Mouse (Mus musculus) ES-E14 (cell line): ENCODE data around the gene Col17a1. TPM values are rescaled to one million over a fixed set of nuclear protein-coding genes. Genes with fewer than 3 reads are reported as not detected.

ENCODE experiments used
- DNase-seq: peaks from one replicate; pipeline ENCODE4 v3.0.0-alpha.2; 2013; ENCODE audit warnings: low read depth, low spot score
- H3K27ac ChIP-seq: 2 replicates; pipeline ENCODE4 v1.5.1; 2012; ENCODE audit warnings: low read depth, mild to moderate bottlenecking, low read length, moderate library complexity, mixed read lengths; ENCODE audit not compliant: poor library complexity, insufficient read depth, severe bottlenecking
- H3K36me3 ChIP-seq: 2 replicates; pipeline ENCODE4 v1.6.1; 2012; ENCODE audit warnings: mild to moderate bottlenecking, low read length, moderate library complexity, mixed read lengths; ENCODE audit not compliant: control insufficient read depth, poor library complexity, insufficient read depth, severe bottlenecking
- H3K4me1 ChIP-seq, 2 experiments: fragments of 150-350 bp in 1 of 2; sonication (generic) in 1 of 2; 2 replicates each; pipeline ENCODE4 v1.6.1; 2012; ENCODE audit warnings: low read length in 2 of 2, mild to moderate bottlenecking in 1 of 2, mixed read lengths in 1 of 2; ENCODE audit not compliant: control insufficient read depth in 2 of 2, insufficient read depth in 2 of 2, poor library complexity in 1 of 2
- H3K4me3 ChIP-seq, 2 experiments: fragments of 150-350 bp in 1 of 2; sonication (generic) in 1 of 2; 2 replicates each; pipeline ENCODE4 v1.5.1; 2012; ENCODE audit warnings: low read length in 2 of 2, low read depth in 1 of 2, mild to moderate bottlenecking in 1 of 2, mixed read lengths in 1 of 2; ENCODE audit not compliant: insufficient read depth in 1 of 2, poor library complexity in 1 of 2, severe bottlenecking in 1 of 2
- H3K9ac ChIP-seq: 2 replicates; pipeline ENCODE4 v1.6.1; 2012; ENCODE audit warnings: low read depth, mild to moderate bottlenecking, low read length, mixed read lengths; ENCODE audit not compliant: poor library complexity, insufficient read depth, severe bottlenecking
- H3K9me3 ChIP-seq: fragments of 150-350 bp; sonication (generic); 2 replicates; pipeline ENCODE4 v1.6.1; 2012; ENCODE audit warnings: low read depth, mild to moderate bottlenecking, low read length; ENCODE audit not compliant: control insufficient read depth, insufficient read depth
- CHD2 ChIP-seq: IDR thresholded peaks from 2 replicates; pipeline ENCODE4 v1.6.1; 2014; ENCODE audit warnings: mild to moderate bottlenecking, low read depth, low read length, inconsistent platforms
- HCFC1 ChIP-seq: IDR thresholded peaks from 2 replicates; pipeline ENCODE4 v1.6.1; 2012; ENCODE audit warnings: low read length, inconsistent platforms, borderline replicate concordance; ENCODE audit not compliant: insufficient read depth
- MAFK ChIP-seq: IDR thresholded peaks from 2 replicates; pipeline ENCODE4 v1.6.1; 2014; ENCODE audit warnings: mild to moderate bottlenecking, low read depth, low read length, inconsistent platforms; ENCODE audit not compliant: insufficient read depth
- ZC3H11A ChIP-seq: IDR thresholded peaks from 2 replicates; pipeline ENCODE4 v1.6.1; 2012; ENCODE audit warnings: low read depth, mild to moderate bottlenecking, inconsistent platforms, low read length, borderline replicate concordance
- ZNF384 ChIP-seq: IDR thresholded peaks from 2 replicates; pipeline ENCODE4 v1.6.1; 2012; ENCODE audit warnings: low read depth, low read length, inconsistent platforms
- in situ Hi-C, 2 experiments: fragments of 600-800 bp; cut with MboI; formaldehyde crosslinking; loops; one replicate each; pipeline ENCODE4 v1.15.1; 2025; ENCODE audit warnings: low sequenced_read_pairs in 2 of 2, inconsistent platforms in 1 of 2; ENCODE audit not compliant: unreplicated experiment in 2 of 2
- total RNA-seq: library from RNA; depleted of rRNA; stranded (reverse); fragments of 300-350 nt; gene quantifications from 2 replicates; pipeline ENCODE4 v1.2.3, GENCODE M21; 2012

The Col17a1 gene
- total RNA-seq, 1 experiment: 1.5 TPM

- TF ChIP-seq HCFC1: no peak
- TF ChIP-seq MAFK: no peak
- TF ChIP-seq ZNF384: no peak
- TF ChIP-seq CHD2: no peak
- no peak for TF ChIP-seq ZC3H11A
- H3K9ac ChIP-seq: no peak overlapping the region
- no peak overlapping the region for H3K27ac ChIP-seq
- no peaks in the 10 kb centered on the region for H3K36me3 ChIP-seq
- H3K4me1 ChIP-seq: peaks cover 0 to 2% of the 10 kb centered on the region in 2 experiments; a peak in 3 of 4 replicates
- no peak overlapping the region for H3K4me3 ChIP-seq
- H3K9me3 ChIP-seq: no peaks in the 10 kb centered on the region
- no peak for DNase-seq
- in situ Hi-C loops: no loop called here
Measured at GRCm38 (mm10) chr19:47699743-47700142, 7.8 kb upstream of the Col17a1 start.

- in situ Hi-C loops: no loop called here
- no peak overlapping the region for H3K27ac ChIP-seq
- H3K4me3 ChIP-seq: no peak overlapping the region
- H3K4me1 ChIP-seq: peaks cover 0 to 2% of the 10 kb centered on the region in 2 experiments; a peak in 1 of 4 replicates
- no peak overlapping the region for H3K9ac ChIP-seq
- no peak for DNase-seq
- TF ChIP-seq ZNF384 (no peak), CHD2 (no peak), HCFC1 (no peak), ZC3H11A (no peak), MAFK (no peak)
- H3K9me3 ChIP-seq: no peaks in the 10 kb centered on the region
- no peaks in the 10 kb centered on the region for H3K36me3 ChIP-seq
Measured at GRCm38 (mm10) chr19:47698266-47698665, 6.4 kb upstream of the Col17a1 start.

GRCm38 (mm10) chr19:47697067-47697466 is 5.2 kb upstream of the Col17a1 start:
- DNase-seq: no peak
- Histone ChIP-seq H3K36me3 (no peaks in the 10 kb centered on the region), H3K4me1 (peaks cover 0 to 2% of the 10 kb centered on the region in 2 experiments; a peak in 1 of 4 replicates), H3K27ac (no peak overlapping the region), H3K9me3 (no peaks in the 10 kb centered on the region), H3K4me3 (peak overlapping the region in 1 of 2 experiments; percentile 44; a peak in 2 of 4 replicates), H3K9ac (no peak overlapping the region)
- TF ChIP-seq HCFC1: no peak
- no peak for TF ChIP-seq ZNF384
- TF ChIP-seq MAFK: no peak
- TF ChIP-seq ZC3H11A: no peak
- no peak for TF ChIP-seq CHD2
- in situ Hi-C loops: no loop called here

- peak overlapping the region in 1 of 2 experiments; percentile 49; a peak in 2 of 4 replicates for H3K4me3 ChIP-seq
- in situ Hi-C loops: no loop called here
- peak overlapping the region; percentile 22; the same call in 1 of the 2 replicates for H3K9ac ChIP-seq
- H3K9me3 ChIP-seq: no peaks in the 10 kb centered on the region
- no peak overlapping the region for H3K27ac ChIP-seq
- peak; percentile 62 for DNase-seq
- H3K36me3 ChIP-seq: no peaks in the 10 kb centered on the region
- no peak for TF ChIP-seq MAFK
- TF ChIP-seq CHD2: peak; percentile 76; the same call in 1 of the 2 replicates
- peaks cover 0 to 2% of the 10 kb centered on the region in 2 experiments; a peak in 1 of 4 replicates for H3K4me1 ChIP-seq
Measured at GRCm38 (mm10) chr19:47696411-47696810, 4.5 kb upstream of the Col17a1 start.

GRCm38 (mm10) chr19:47695725-47696124 is 3.8 kb upstream of the Col17a1 start:
- TF ChIP-seq ZNF384 (no peak), HCFC1 (no peak), MAFK (no peak), CHD2 (no peak), ZC3H11A (no peak)
- no peak overlapping the region for H3K27ac ChIP-seq
- in situ Hi-C loops: no loop called here

More at GRCm38 (mm10) chr19:47695725-47696124, 3.8 kb upstream of the Col17a1 start:
- Histone ChIP-seq H3K4me1 (peaks cover 0 to 2% of the 10 kb centered on the region in 2 experiments; a peak in 1 of 4 replicates), H3K4me3 (no peak overlapping the region; a peak in 1 of 4 replicates), H3K36me3 (no peaks in the 10 kb centered on the region), H3K9ac (no peak overlapping the region), H3K9me3 (no peaks in the 10 kb centered on the region)
- no peak for DNase-seq
